Mouse (Mus musculus) CH12.LX (cell line): Measurements from ENCODE around the gene Gnptg.

Source experiments
- CTCF ChIP-seq, 2 experiments: IDR thresholded peaks in 1 of 2; conservative IDR thresholded peaks in 1 of 2; 2 replicates each; pipeline ENCODE4 v1.5.1; 2011 to 2012; ENCODE audit warnings: low read depth in 2 of 2, low read length in 2 of 2, improper control_type of control experiment in 1 of 2, inconsistent platforms in 1 of 2, mild to moderate bottlenecking in 1 of 2, moderate library complexity in 1 of 2
- EP300 ChIP-seq: IDR thresholded peaks from 2 replicates; pipeline ENCODE4 v1.6.1; 2011; ENCODE audit warnings: low read length, improper control_type of control experiment
- HCFC1 ChIP-seq: IDR thresholded peaks from 2 replicates; pipeline ENCODE4 v1.6.1; 2012; ENCODE audit warnings: low read depth, mild to moderate bottlenecking, inconsistent platforms, low read length, improper control_type of control experiment
- MAX ChIP-seq: IDR thresholded peaks from 2 replicates; pipeline ENCODE4 v1.6.1; 2011; ENCODE audit warnings: low read length, improper control_type of control experiment
- MYC ChIP-seq: IDR thresholded peaks from 2 replicates; pipeline ENCODE4 v1.6.1; 2011; ENCODE audit warnings: low read depth, mild to moderate bottlenecking, improper control_type of control experiment, low read length
- POLR2AphosphoS2 ChIP-seq: IDR thresholded peaks from 2 replicates; pipeline ENCODE4 v1.6.1; 2011; ENCODE audit warnings: low read depth, low read length, improper control_type of control experiment
- RCOR1 ChIP-seq: conservative IDR thresholded peaks from 2 replicates; pipeline ENCODE4 v1.6.1; 2012; ENCODE audit warnings: low read depth, mild to moderate bottlenecking, inconsistent platforms, low read length, improper control_type of control experiment
- UBTF ChIP-seq: IDR thresholded peaks from 2 replicates; pipeline ENCODE4 v1.6.1; 2012; ENCODE audit warnings: low read depth, mild to moderate bottlenecking, inconsistent platforms, low read length, improper control_type of control experiment, moderate library complexity
- USF1 ChIP-seq: IDR thresholded peaks from 2 replicates; pipeline ENCODE4 v1.6.1; 2014; ENCODE audit warnings: low read depth, mild to moderate bottlenecking, inconsistent platforms, low read length, improper control_type of control experiment
- ZNF384 ChIP-seq: IDR thresholded peaks from 2 replicates; pipeline ENCODE4 v1.6.1; 2012; ENCODE audit warnings: low read depth, low read length, improper control_type of control experiment, inconsistent platforms

GRCm38 (mm10) chr17:25218967-25219366 lies 21.0 kb downstream of the Gnptg start:
- no peak for TF ChIP-seq ZNF384
- no peak for TF ChIP-seq UBTF
- no peak for TF ChIP-seq MAX
- no peak for TF ChIP-seq EP300
- TF ChIP-seq CTCF (conservative IDR thresholded peaks at IDR 0.05 in 1 of 2, IDR thresholded peaks at IDR 0.05 in 1 of 2; ENCODE audit: low read depth in 2 of 2, low read length in 2 of 2), result no peak
- no peak for TF ChIP-seq POLR2AphosphoS2
- no peak for TF ChIP-seq RCOR1
- no peak for TF ChIP-seq USF1
- no peak for TF ChIP-seq HCFC1
- no peak for TF ChIP-seq MYC
